Mouse (Mus musculus) heart, adult 2 months (tissue): ENCODE results near the gene Cdkn2aipnl. TPM values are rescaled to one million over a fixed set of nuclear protein-coding genes. Genes with fewer than 3 reads are reported as not detected.

ENCODE experiments used
- DNase-seq, 2 experiments: peaks; one replicate each; pipeline ENCODE4 v3.0.0; 2021
- H3K27ac ChIP-seq: fragments of 200-600 bp; 2 replicates; pipeline ENCODE4 v1.8.1; 2022
- H3K27me3 ChIP-seq: fragments of 200-500 bp; 2 replicates; pipeline ENCODE4 v1.6.1; 2012; ENCODE audit warnings: mild to moderate bottlenecking, low read length, inconsistent platforms, mixed read lengths; ENCODE audit not compliant: control insufficient read depth, insufficient read depth
- H3K36me3 ChIP-seq: fragments of 200-500 bp; 2 replicates; pipeline ENCODE4 v1.6.1; 2012; ENCODE audit warnings: low read length, inconsistent platforms; ENCODE audit not compliant: control insufficient read depth, insufficient read depth
- H3K4me1 ChIP-seq: fragments of 200-500 bp; 2 replicates; pipeline ENCODE4 v1.6.1; 2011; ENCODE audit warnings: low read length; ENCODE audit not compliant: control insufficient read depth, insufficient read depth
- H3K4me3 ChIP-seq: fragments of 200-600 bp; 2 replicates; pipeline ENCODE4 v1.8.1; 2022
- H3K79me2 ChIP-seq: fragments of 200-500 bp; replicated peaks from 2 replicates; pipeline ENCODE4 v1.6.1; 2012; ENCODE audit warnings: mild to moderate bottlenecking, inconsistent platforms, low read length, moderate library complexity, mixed read lengths; ENCODE audit not compliant: control insufficient read depth, insufficient read depth
- H3K9ac ChIP-seq: fragments of 200-500 bp; 2 replicates; pipeline ENCODE4 v1.6.1; 2012; ENCODE audit warnings: low read depth, mild to moderate bottlenecking, control low read depth, inconsistent platforms, low read length, mixed read lengths
- CTCF ChIP-seq: fragments of 200-600 bp; IDR thresholded peaks from 2 replicates; pipeline ENCODE4 v1.8.1; 2022; ENCODE audit warnings: antibody characterized with exemption, mild to moderate bottlenecking, moderate library complexity
- EP300 ChIP-seq: fragments of 200-500 bp; IDR thresholded peaks from 2 replicates; pipeline ENCODE4 v1.6.1; 2011; ENCODE audit warnings: low read depth, low read length, control low read depth; ENCODE audit not compliant: insufficient read depth
- POLR2A ChIP-seq: fragments of 200-500 bp; IDR thresholded peaks from 2 replicates; pipeline ENCODE4 v1.6.1; 2011; ENCODE audit warnings: mild to moderate bottlenecking, low read depth, low read length, control low read depth; ENCODE audit not compliant: insufficient read depth
- WGBS: fragments of 180-500 bp; shearing (Covaris S2); methylation state at CpG from one replicate; pipeline ENCODE4 v1.1.7; 2018; 5-methylcytosine and 5-hydroxymethylcytosine counted together
- intact Hi-C: fragments of 180-260 bp; cut with DNase I; formaldehyde crosslinking; loops from one replicate; pipeline ENCODE4 v1.15.1; 2025
- polyA plus RNA-seq: library from polyadenylated mRNA; depleted of rRNA; stranded (reverse); fragments of >200 nt; gene quantifications from 2 replicates; pipeline ENCODE4 v1.2.3, GENCODE M21; 2012; rRNA removed
- total RNA-seq, 2 experiments: library from RNA; stranded (reverse); gene quantifications; 2 replicates each; pipeline ENCODE4 v1.2.3; 2021

The Cdkn2aipnl gene
- total and polyA plus RNA-seq, 3 experiments = 8.4 to 10.8 (median 10.2) TPM

DNA sequence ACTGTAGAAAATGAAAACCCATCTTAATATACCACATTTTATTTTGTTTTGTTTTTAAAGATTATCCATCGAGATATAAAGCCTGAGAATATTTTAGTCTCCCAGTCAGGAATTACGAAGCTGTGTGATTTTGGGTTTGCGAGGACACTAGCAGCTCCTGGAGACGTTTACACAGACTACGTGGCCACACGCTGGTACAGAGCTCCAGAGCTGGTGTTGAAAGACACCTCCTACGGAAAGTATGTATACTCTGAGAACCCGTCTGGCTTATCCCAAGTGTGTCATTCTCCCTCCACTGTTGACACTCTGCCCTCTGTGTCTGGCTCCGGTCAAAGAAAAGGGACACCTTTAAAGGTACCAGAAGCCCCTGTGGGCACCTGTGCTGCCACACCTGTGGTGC lies 50.8 kb downstream of the Cdkn2aipnl start:
- no peak for DNase-seq
- TF ChIP-seq CTCF (no peak), POLR2A (no peak), EP300 (no peak)
- Histone ChIP-seq H3K9ac (no peak overlapping the region), H3K4me3 (no peak overlapping the region), H3K4me1 (no peaks in the 10 kb centered on the region; the same call in 1 of the 2 replicates), H3K27me3 (no peaks in the 10 kb centered on the region), H3K36me3 (no peaks in the 10 kb centered on the region), H3K79me2 (no peaks in the 10 kb centered on the region), H3K27ac (no peak overlapping the region)
- intact Hi-C loops = no loop called here
- WGBS = 73% methylated on average over 9 of the region's 9 CpGs

Other genes with a start within 250 kb of the Cdkn2aipnl start
- 10 to 100 TPM; 15.3 to 16.6 TPM for gene Sec24a, start 204.0 kb upstream of the Cdkn2aipnl start, total RNA-seq
- gene Sec24a, start 204.0 kb upstream of the Cdkn2aipnl start, polyA plus RNA-seq = 9.3 and 12.3 TPM in 2 replicates
- gene Sar1b, start 204.0 kb upstream of the Cdkn2aipnl start, total RNA-seq = 100 to 1,000 TPM; 123 to 149 TPM
- 64.2 and 131 TPM in 2 replicates for gene Sar1b, start 204.0 kb upstream of the Cdkn2aipnl start, polyA plus RNA-seq
- gene Jade2, start 110.0 kb upstream of the Cdkn2aipnl start, total RNA-seq = 10 to 100 TPM; 11.3 to 12.4 TPM
- gene Jade2, start 110.0 kb upstream of the Cdkn2aipnl start, polyA plus RNA-seq = 6.5 and 7.3 TPM in 2 replicates
- gene Ube2b, start 33.1 kb downstream of the Cdkn2aipnl start, total RNA-seq = 100 to 1,000 TPM; 265 to 344 TPM
- 197 and 295 TPM in 2 replicates for gene Ube2b, start 33.1 kb downstream of the Cdkn2aipnl start, polyA plus RNA-seq
- 1 to 10 TPM; 4.6 to 5.2 TPM for gene Cdkl3, start 36.6 kb downstream of the Cdkn2aipnl start, total RNA-seq
- 3.0 and 4.2 TPM in 2 replicates for gene Cdkl3, start 36.6 kb downstream of the Cdkn2aipnl start, polyA plus RNA-seq
- gene Ppp2ca, start 131.0 kb downstream of the Cdkn2aipnl start, total RNA-seq = 10 to 100 TPM; 52.7 to 58.0 TPM
- 31.0 and 60.7 TPM in 2 replicates for gene Ppp2ca, start 131.0 kb downstream of the Cdkn2aipnl start, polyA plus RNA-seq
- not detected for gene Olfr1373, start 177.9 kb downstream of the Cdkn2aipnl start, total RNA-seq
- gene Olfr1373, start 177.9 kb downstream of the Cdkn2aipnl start, polyA plus RNA-seq = not detected in 2 replicates
- not detected for gene Olfr1371, start 246.3 kb downstream of the Cdkn2aipnl start, total RNA-seq
- not detected in 2 replicates for gene Olfr1371, start 246.3 kb downstream of the Cdkn2aipnl start, polyA plus RNA-seq